Mouse (Mus musculus): ENCODE results near the gene Adgra3. TPM values are rescaled to one million over a fixed set of nuclear protein-coding genes. Genes with fewer than 3 reads are reported as not detected.
A peak's percentile ranks its signal among the peaks of the same experiment; 100 is the strongest.

Adgra3 gene
- total RNA-seq, 2 experiments from 2014 or later: 33.2 to 36.7 TPM

- DNase-seq: no peak
These were observed 84.6 kb downstream of the Adgra3 start for GRCm38 (mm10) chr5:49974211-49974610.

- DNase-seq: no peak
These were observed 89.1 kb downstream of the Adgra3 start for GRCm38 (mm10) chr5:49969660-49970059.

GRCm38 (mm10) chr5:49967726-49968125 lies 91.1 kb downstream of the Adgra3 start:
- no peak for DNase-seq

GRCm38 (mm10) chr5:49965810-49966209 lies 93.0 kb downstream of the Adgra3 start:
- no peak for DNase-seq

GRCm38 (mm10) chr5:49961478-49962431 lies 97.1 kb downstream of the Adgra3 start:
- peak; percentile 61 for DNase-seq

GRCm38 (mm10) chr5:49936354-49936753 lies 122.5 kb downstream of the Adgra3 start:
- DNase-seq: no peak

- DNase-seq: no peak
These were observed 134.1 kb downstream of the Adgra3 start for GRCm38 (mm10) chr5:49924712-49925111.

- no peak for DNase-seq
These were observed 143.1 kb downstream of the Adgra3 start for GRCm38 (mm10) chr5:49915695-49916106.
